Mouse (Mus musculus) megakaryocyte, embryonic 14.5 days (primary cell): ENCODE measurements around the gene Epb41l4b.

Source experiments
- FLI1 ChIP-seq: IDR thresholded peaks from 2 replicates; pipeline ENCODE4 v1.6.1; 2012; ENCODE audit warnings: low read length, inconsistent platforms, mixed read lengths
- GATA1 ChIP-seq: IDR thresholded peaks from 3 replicates; pipeline ENCODE4 v1.6.1; 2012; ENCODE audit warnings: mixed read lengths, low read length, inconsistent platforms, borderline replicate concordance

GRCm38 (mm10) chr4:56946180-56946579 lies 197.1 kb downstream of the Epb41l4b start:
- TF ChIP-seq GATA1 (no peak), FLI1 (no peak)
